Mouse (Mus musculus) ES-E14 (cell line): ENCODE results near the gene Gnai2. TPM values are rescaled to one million over a fixed set of nuclear protein-coding genes. Genes with fewer than 3 reads are reported as not detected.

Experiments
- DNase-seq: peaks from one replicate; pipeline ENCODE4 v3.0.0-alpha.2; 2013; ENCODE audit warnings: low read depth, low spot score
- H3K27ac ChIP-seq: 2 replicates; pipeline ENCODE4 v1.5.1; 2012; ENCODE audit warnings: low read depth, mild to moderate bottlenecking, low read length, moderate library complexity, mixed read lengths; ENCODE audit not compliant: poor library complexity, insufficient read depth, severe bottlenecking
- H3K36me3 ChIP-seq: 2 replicates; pipeline ENCODE4 v1.6.1; 2012; ENCODE audit warnings: mild to moderate bottlenecking, low read length, moderate library complexity, mixed read lengths; ENCODE audit not compliant: control insufficient read depth, poor library complexity, insufficient read depth, severe bottlenecking
- H3K4me1 ChIP-seq, 2 experiments: fragments of 150-350 bp in 1 of 2; sonication (generic) in 1 of 2; 2 replicates each; pipeline ENCODE4 v1.6.1; 2012; ENCODE audit warnings: low read length in 2 of 2, mild to moderate bottlenecking in 1 of 2, mixed read lengths in 1 of 2; ENCODE audit not compliant: control insufficient read depth in 2 of 2, insufficient read depth in 2 of 2, poor library complexity in 1 of 2
- H3K4me3 ChIP-seq, 2 experiments: fragments of 150-350 bp in 1 of 2; sonication (generic) in 1 of 2; 2 replicates each; pipeline ENCODE4 v1.5.1; 2012; ENCODE audit warnings: low read length in 2 of 2, low read depth in 1 of 2, mild to moderate bottlenecking in 1 of 2, mixed read lengths in 1 of 2; ENCODE audit not compliant: insufficient read depth in 1 of 2, poor library complexity in 1 of 2, severe bottlenecking in 1 of 2
- H3K9ac ChIP-seq: 2 replicates; pipeline ENCODE4 v1.6.1; 2012; ENCODE audit warnings: low read depth, mild to moderate bottlenecking, low read length, mixed read lengths; ENCODE audit not compliant: poor library complexity, insufficient read depth, severe bottlenecking
- H3K9me3 ChIP-seq: fragments of 150-350 bp; sonication (generic); 2 replicates; pipeline ENCODE4 v1.6.1; 2012; ENCODE audit warnings: low read depth, mild to moderate bottlenecking, low read length; ENCODE audit not compliant: control insufficient read depth, insufficient read depth
- CHD2 ChIP-seq: IDR thresholded peaks from 2 replicates; pipeline ENCODE4 v1.6.1; 2014; ENCODE audit warnings: mild to moderate bottlenecking, low read depth, low read length, inconsistent platforms
- HCFC1 ChIP-seq: IDR thresholded peaks from 2 replicates; pipeline ENCODE4 v1.6.1; 2012; ENCODE audit warnings: low read length, inconsistent platforms, borderline replicate concordance; ENCODE audit not compliant: insufficient read depth
- MAFK ChIP-seq: IDR thresholded peaks from 2 replicates; pipeline ENCODE4 v1.6.1; 2014; ENCODE audit warnings: mild to moderate bottlenecking, low read depth, low read length, inconsistent platforms; ENCODE audit not compliant: insufficient read depth
- ZC3H11A ChIP-seq: IDR thresholded peaks from 2 replicates; pipeline ENCODE4 v1.6.1; 2012; ENCODE audit warnings: low read depth, mild to moderate bottlenecking, inconsistent platforms, low read length, borderline replicate concordance
- ZNF384 ChIP-seq: IDR thresholded peaks from 2 replicates; pipeline ENCODE4 v1.6.1; 2012; ENCODE audit warnings: low read depth, low read length, inconsistent platforms
- in situ Hi-C, 2 experiments: fragments of 600-800 bp; cut with MboI; formaldehyde crosslinking; loops; one replicate each; pipeline ENCODE4 v1.15.1; 2025; ENCODE audit warnings: low sequenced_read_pairs in 2 of 2, inconsistent platforms in 1 of 2; ENCODE audit not compliant: unreplicated experiment in 2 of 2
- total RNA-seq: library from RNA; depleted of rRNA; stranded (reverse); fragments of 300-350 nt; gene quantifications from 2 replicates; pipeline ENCODE4 v1.2.3, GENCODE M21; 2012

The Gnai2 gene
- total RNA-seq, 1 experiment: 178 TPM

- H3K4me1 ChIP-seq: peaks cover 7 to 46% of the 10 kb centered on the region in 2 experiments; a peak in 3 of 4 replicates
- no peaks in the 10 kb centered on the region for H3K36me3 ChIP-seq
- no peak for TF ChIP-seq ZNF384
- no peak for TF ChIP-seq MAFK
- no peak for TF ChIP-seq CHD2
- TF ChIP-seq ZC3H11A: no peak
- TF ChIP-seq HCFC1: no peak
- H3K9me3 ChIP-seq: no peaks in the 10 kb centered on the region
- no peak overlapping the region for H3K4me3 ChIP-seq
- no peak overlapping the region for H3K9ac ChIP-seq
- in situ Hi-C loops: no loop called here
- no peak for DNase-seq
- H3K27ac ChIP-seq: no peak overlapping the region
Observed at GRCm38 (mm10) chr9:107606591-107606990, 28.6 kb downstream of the Gnai2 start.

DNA sequence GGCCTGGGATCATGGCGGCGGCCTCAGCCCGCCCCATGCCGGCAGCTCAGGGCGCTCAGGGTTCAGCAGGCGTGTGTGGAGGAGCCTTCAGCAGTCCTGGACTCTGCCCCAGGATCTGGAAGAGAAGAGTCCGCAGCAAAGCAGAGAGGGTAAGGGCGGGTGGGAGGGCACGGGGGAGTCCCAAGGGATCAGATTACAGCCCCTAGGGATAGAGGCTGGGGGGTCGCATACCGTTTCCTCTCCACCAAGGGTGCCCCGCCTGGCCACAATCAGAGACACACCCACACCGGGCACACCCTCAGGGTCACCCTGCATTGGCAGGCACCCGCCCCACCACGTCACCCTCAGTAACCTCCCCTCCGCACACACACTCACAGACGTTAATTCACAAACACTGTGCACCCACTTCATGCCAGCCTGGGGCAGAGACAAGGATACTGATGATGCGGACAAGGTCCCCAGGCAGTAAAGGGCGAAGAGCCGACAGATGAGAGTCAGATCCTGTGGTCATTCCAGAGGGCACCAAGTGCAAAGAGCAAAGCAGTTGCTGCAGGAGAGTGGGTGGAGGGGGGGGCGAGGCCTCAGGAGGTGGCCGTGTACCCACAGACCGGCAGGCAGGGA lies 30.0 kb downstream of the Gnai2 start:
- Histone ChIP-seq H3K9me3 (no peaks in the 10 kb centered on the region), H3K27ac (no peak overlapping the region), H3K4me3 (peak overlapping the region; percentile 36 to 45; a peak in 3 of 4 replicates), H3K9ac (peak overlapping the region; percentile 30; the same call in 1 of the 2 replicates), H3K36me3 (no peaks in the 10 kb centered on the region), H3K4me1 (peaks cover 7 to 46% of the 10 kb centered on the region in 2 experiments; a peak in 3 of 4 replicates)
- in situ Hi-C loops: no loop called here
- DNase-seq: no peak
- TF ChIP-seq MAFK (no peak), CHD2 (no peak), ZC3H11A (no peak), ZNF384 (no peak), HCFC1 (no peak)

- H3K4me3 ChIP-seq: no peak overlapping the region
- TF ChIP-seq ZNF384: no peak
- no peak for TF ChIP-seq CHD2
- no peak for TF ChIP-seq MAFK
- no peak for DNase-seq
- no peak overlapping the region for H3K27ac ChIP-seq
- H3K4me1 ChIP-seq: peaks cover 9 to 39% of the 10 kb centered on the region in 2 experiments; a peak in 3 of 4 replicates
- H3K9ac ChIP-seq: no peak overlapping the region
- no peaks in the 10 kb centered on the region for H3K36me3 ChIP-seq
- no peaks in the 10 kb centered on the region for H3K9me3 ChIP-seq
- in situ Hi-C loops: no loop called here
Observed at GRCm38 (mm10) chr9:107603251-107603650, 31.9 kb downstream of the Gnai2 start.

DNA sequence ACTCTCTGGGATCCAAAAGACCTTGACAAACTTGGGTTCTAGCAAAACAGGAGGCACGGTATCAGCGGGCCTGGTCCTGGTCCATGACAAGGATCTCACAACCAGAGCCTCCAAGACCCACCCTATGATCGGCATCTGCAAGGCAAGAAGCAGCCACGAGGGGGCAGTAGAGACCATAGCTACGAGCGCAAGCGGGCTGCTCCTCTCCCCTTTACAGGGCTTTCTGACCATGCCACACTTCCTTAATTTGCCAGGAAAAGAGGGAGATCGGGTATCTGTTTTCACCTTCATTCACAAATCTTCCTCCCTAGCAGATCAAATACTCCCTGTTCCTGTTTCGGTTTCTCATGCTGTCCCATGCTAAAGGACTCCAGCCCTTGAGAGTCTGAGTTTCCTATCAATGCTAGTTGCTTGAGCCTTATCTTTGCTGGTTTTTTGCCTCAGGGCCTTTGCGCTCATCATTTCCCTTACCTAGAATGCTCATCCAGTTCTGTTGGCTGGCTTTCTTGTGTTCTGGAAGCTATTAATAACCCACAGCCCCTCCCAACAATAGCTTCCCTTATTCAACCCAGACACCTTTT lies 33.0 kb downstream of the Gnai2 start:
- H3K4me3 ChIP-seq: no peak overlapping the region

More for the DNA sequence above, 33.0 kb downstream of the Gnai2 start:
- Histone ChIP-seq H3K9ac (no peak overlapping the region), H3K27ac (no peak overlapping the region), H3K36me3 (no peaks in the 10 kb centered on the region), H3K4me1 (peaks cover 6 to 37% of the 10 kb centered on the region in 2 experiments; a peak in 2 of 4 replicates), H3K9me3 (no peaks in the 10 kb centered on the region)
- peak; percentile 82 for TF ChIP-seq ZC3H11A
- no peak for TF ChIP-seq HCFC1
- TF ChIP-seq ZNF384: no peak
- TF ChIP-seq MAFK: no peak
- no peak for TF ChIP-seq CHD2
- in situ Hi-C loops: no loop called here
- peak; percentile 86 for DNase-seq
